Mouse (Mus musculus) kidney, adult 2 months (tissue): ENCODE data around the gene Ttc7b.

Source experiments
- CTCF ChIP-seq: fragments of 200-500 bp; conservative IDR thresholded peaks from 2 replicates; pipeline ENCODE4 v1.5.1; 2011; ENCODE audit warnings: low read depth, mild to moderate bottlenecking, control low read depth, low read length, moderate library complexity, mixed read lengths; ENCODE audit not compliant: insufficient read depth, insufficient read length
- POLR2A ChIP-seq: fragments of 200-500 bp; IDR thresholded peaks from one replicate; pipeline ENCODE4 v1.6.1; 2011; ENCODE audit warnings: low read depth, low read length, control low read depth

DNA sequence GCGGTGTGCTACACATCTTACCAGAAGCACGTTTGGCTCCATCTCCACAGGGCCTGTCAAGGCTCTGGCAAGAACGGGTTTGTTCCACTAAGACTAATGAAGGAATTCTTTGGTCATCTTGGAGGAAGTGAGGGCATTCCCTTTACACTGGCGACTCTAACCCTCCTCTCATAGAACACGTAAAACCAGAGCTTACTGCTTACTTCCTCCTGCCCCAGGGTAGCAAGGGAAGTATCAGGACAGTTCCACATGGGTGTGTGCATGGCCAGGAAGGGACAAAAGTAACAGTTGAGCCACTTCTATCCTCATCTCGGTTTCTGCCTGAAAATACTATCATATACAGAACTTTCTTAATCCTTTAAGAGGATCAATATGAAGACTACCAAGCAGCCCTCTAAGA is 47.5 kb upstream of the Ttc7b start:
- TF ChIP-seq POLR2A (no peak), CTCF (no peak)
